Mouse (Mus musculus): ENCODE results near the gene Nell2. TPM values are rescaled to one million over a fixed set of nuclear protein-coding genes. Genes with fewer than 3 reads are reported as not detected.

Nell2 gene
- total and polyA plus RNA-seq, 3 experiments: not detected

GRCm38 (mm10) chr15:95209186-95209585 is 319.2 kb downstream of the Nell2 start:
- Histone ChIP-seq H3K36me3 (replicated peaks in 1 of 2; ENCODE audit: control insufficient read depth in 1 of 2, insufficient read depth in 1 of 2, low read length in 1 of 2) (no peaks in the 10 kb centered on the region), H3K9me3 (replicated peaks; ENCODE audit: low read length) (peaks cover 42% of the 10 kb centered on the region), H3K27ac (ENCODE audit: insufficient read depth, low read depth) (no peak overlapping the region), H3K4me2 (ENCODE audit: insufficient read depth, low read depth, poor library complexity, severe bottlenecking) (no peak overlapping the region), H3K4me1 (ENCODE audit: control insufficient read depth in 1 of 2, insufficient read depth in 2 of 2) (no peaks in the 10 kb centered on the region), H3K79me2 (replicated peaks; ENCODE audit: control insufficient read depth, extremely low read depth, insufficient read depth, poor library complexity, severe bottlenecking) (no peaks in the 10 kb centered on the region), H3K4me3 (replicated peaks in 1 of 3; ENCODE audit: low read depth in 2 of 3, low read length in 2 of 3, poor library complexity in 1 of 3) (no peak overlapping the region), H3K27me3 (replicated peaks) (no peaks in the 10 kb centered on the region), H3K9ac (ENCODE audit: insufficient read depth, low read depth) (no peak overlapping the region)
- no peak for DNase-seq (ENCODE audit: extremely low read depth)
- dilution Hi-C loops (cut with MboI; ENCODE audit: extremely low pct_ligation_motif_present, extremely low pct_unique_long_range_greater_than_20kb, low sequenced_read_pairs): no loop called here
- TF ChIP-seq GABPA (IDR thresholded peaks at IDR 0.05; ENCODE audit: insufficient replicate concordance, low read depth, low read length) (no peak), MEF2A (IDR thresholded peaks at IDR 0.05; ENCODE audit: borderline replicate concordance, low read depth, low read length) (no peak), IRF4 (IDR thresholded peaks at IDR 0.05; ENCODE audit: low read depth, low read length) (no peak), SIN3A (IDR thresholded peaks at IDR 0.05; ENCODE audit: low read length) (no peak), ZNF384 (IDR thresholded peaks at IDR 0.05; ENCODE audit: low read depth, low read length) (no peak), EP300 (IDR thresholded peaks at IDR 0.05; ENCODE audit: low read length) (no peak), JUND (conservative IDR thresholded peaks at IDR 0.05; ENCODE audit: low read depth, low read length) (no peak), SMC3 (IDR thresholded peaks at IDR 0.05; ENCODE audit: low read depth, low read length) (no peak), USF1 (IDR thresholded peaks at IDR 0.05; ENCODE audit: low read depth, low read length) (no peak), BHLHE40 (IDR thresholded peaks at IDR 0.05; ENCODE audit: low read depth, low read length) (no peak), RAD21 (IDR thresholded peaks at IDR 0.05; ENCODE audit: low read depth, low read length) (no peak), ELF1 (IDR thresholded peaks at IDR 0.05; ENCODE audit: low read depth, low read length) (no peak), CTCF (conservative IDR thresholded peaks at IDR 0.05 in 1 of 2, IDR thresholded peaks at IDR 0.05 in 1 of 2; ENCODE audit: low read depth in 2 of 2, low read length in 2 of 2) (no peak), TBP (conservative IDR thresholded peaks at IDR 0.05; ENCODE audit: low read depth, low read length) (no peak), TCF12 (IDR thresholded peaks at IDR 0.05; ENCODE audit: low read depth, low read length) (no peak), PAX5 (IDR thresholded peaks at IDR 0.05; ENCODE audit: low read length) (no peak)
- in situ Hi-C loops (cut with MboI; ENCODE audit: low pct_ligation_motif_present, low pct_unique_long_range_greater_than_20kb, low sequenced_read_pairs): no loop called here

GRCm38 (mm10) chr15:95193661-95194280 is 334.6 kb downstream of the Nell2 start:
- DNase-seq (ENCODE audit: extremely low read depth): no peak
- Histone ChIP-seq H3K9ac (ENCODE audit: insufficient read depth, low read depth) (no peak overlapping the region), H3K36me3 (replicated peaks in 1 of 2; ENCODE audit: control insufficient read depth in 1 of 2, insufficient read depth in 1 of 2, low read length in 1 of 2) (no peaks in the 10 kb centered on the region), H3K4me1 (ENCODE audit: control insufficient read depth in 1 of 2, insufficient read depth in 2 of 2) (no peaks in the 10 kb centered on the region), H3K79me2 (replicated peaks; ENCODE audit: control insufficient read depth, extremely low read depth, insufficient read depth, poor library complexity, severe bottlenecking) (no peaks in the 10 kb centered on the region), H3K27me3 (replicated peaks) (no peaks in the 10 kb centered on the region), H3K9me3 (replicated peaks; ENCODE audit: low read length) (peaks cover 58% of the 10 kb centered on the region), H3K4me3 (replicated peaks in 1 of 3; ENCODE audit: low read depth in 2 of 3, low read length in 2 of 3, poor library complexity in 1 of 3) (no peak overlapping the region), H3K27ac (ENCODE audit: insufficient read depth, low read depth) (no peak overlapping the region), H3K4me2 (ENCODE audit: insufficient read depth, low read depth, poor library complexity, severe bottlenecking) (no peak overlapping the region)
- no peak for TF ChIP-seq ZKSCAN1 (IDR thresholded peaks at IDR 0.05; ENCODE audit: borderline replicate concordance, low read depth, low read length)
- no peak for TF ChIP-seq ZNF384 (IDR thresholded peaks at IDR 0.05; ENCODE audit: low read depth, low read length)
- dilution Hi-C loops (cut with MboI; ENCODE audit: extremely low pct_ligation_motif_present, extremely low pct_unique_long_range_greater_than_20kb, low sequenced_read_pairs) (no loop called here), in situ Hi-C loops (cut with MboI; ENCODE audit: low pct_ligation_motif_present, low pct_unique_long_range_greater_than_20kb, low sequenced_read_pairs) (no loop called here)

All from CH12.LX (cell line).